Mouse (Mus musculus): ENCODE results near the gene Duoxa1.
A peak's percentile ranks its signal among the peaks of the same experiment; 100 is the strongest.
"Not testable (repeated sequence)": the region's sequence is repeated elsewhere in the genome, so short reads cannot be mapped to it uniquely, and the experiment has no call there.

The Duoxa1 gene

DNA sequence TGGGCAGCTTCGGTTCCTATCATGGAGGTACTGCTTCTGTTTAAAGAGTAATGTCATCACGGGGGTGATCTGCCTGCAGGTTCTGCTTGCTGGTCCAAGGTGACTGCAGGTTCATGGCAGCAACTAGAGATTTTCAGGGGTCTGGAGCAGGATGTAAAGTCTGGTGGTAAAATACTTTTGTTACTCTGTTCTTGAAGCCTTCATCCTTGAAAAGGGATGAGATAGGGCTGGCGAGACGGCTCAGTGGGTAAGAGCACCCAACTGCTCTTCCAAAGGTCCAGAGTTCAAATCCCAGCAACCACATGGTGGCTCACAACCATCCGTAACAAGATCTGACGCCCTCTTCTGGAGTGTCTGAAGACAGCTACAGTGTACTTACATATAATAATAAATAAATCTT, 16.8 kb upstream of the Duoxa1 start:
- not testable (repeated sequence) for DNase-seq

DNA sequence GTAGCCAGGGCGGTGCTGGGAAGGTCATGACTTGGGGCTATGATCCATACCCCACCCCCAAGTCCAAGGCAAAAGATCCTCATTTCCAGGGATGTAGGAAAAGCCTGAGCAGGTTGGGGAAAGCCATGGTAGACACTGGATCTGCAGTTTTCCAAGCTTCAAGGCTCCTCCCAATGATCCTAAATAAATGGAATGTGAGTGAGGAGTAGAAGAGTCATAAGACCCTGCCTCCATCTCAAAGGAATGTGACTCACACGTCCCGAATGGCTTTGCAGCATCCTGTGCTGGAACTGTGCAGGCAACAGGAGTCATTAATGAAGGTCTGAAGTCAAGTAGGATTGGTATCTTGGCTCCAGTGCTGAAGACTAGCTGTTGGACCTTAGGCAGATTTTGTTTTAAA, 14.5 kb upstream of the Duoxa1 start:
- DNase-seq: no peak

DNA sequence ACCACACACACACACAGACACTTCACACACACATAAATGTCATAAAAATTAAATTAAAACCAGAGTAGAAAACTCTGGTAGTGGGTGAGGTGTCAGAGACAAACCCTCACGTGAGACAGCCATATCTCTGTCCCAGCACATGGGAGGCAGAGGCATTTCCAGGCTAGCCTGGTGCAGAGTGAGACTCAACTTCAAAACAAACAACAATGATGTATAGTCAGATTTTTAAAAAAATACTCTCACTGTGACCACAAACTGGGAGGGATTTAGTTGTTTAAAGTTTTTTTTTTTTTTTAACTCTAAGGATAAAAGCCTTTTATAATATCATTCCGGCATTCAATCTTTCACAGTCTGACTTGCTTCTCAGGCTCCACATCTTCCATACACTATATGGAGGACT, 11.8 kb upstream of the Duoxa1 start:
- no peak for DNase-seq

DNA sequence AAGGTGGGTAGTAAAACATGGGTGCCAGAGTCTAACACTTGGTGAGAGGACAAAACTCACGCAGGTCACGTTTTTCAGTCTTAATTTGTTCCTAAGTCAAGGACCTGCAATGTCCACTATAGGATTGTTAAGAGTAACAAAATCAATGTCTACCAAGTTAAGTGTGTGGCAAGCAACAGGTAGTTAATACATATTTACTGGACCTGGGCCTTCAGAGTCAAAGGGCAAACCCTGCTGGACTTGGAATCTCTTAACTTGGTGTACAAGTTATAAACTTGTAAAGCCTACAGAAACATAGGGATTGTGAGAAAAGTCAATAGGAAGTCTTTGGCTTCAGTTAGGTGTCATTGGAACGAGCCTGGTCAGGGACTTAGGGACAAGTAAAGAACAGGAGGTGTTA, 11.1 kb upstream of the Duoxa1 start:
- no peak for DNase-seq

DNA sequence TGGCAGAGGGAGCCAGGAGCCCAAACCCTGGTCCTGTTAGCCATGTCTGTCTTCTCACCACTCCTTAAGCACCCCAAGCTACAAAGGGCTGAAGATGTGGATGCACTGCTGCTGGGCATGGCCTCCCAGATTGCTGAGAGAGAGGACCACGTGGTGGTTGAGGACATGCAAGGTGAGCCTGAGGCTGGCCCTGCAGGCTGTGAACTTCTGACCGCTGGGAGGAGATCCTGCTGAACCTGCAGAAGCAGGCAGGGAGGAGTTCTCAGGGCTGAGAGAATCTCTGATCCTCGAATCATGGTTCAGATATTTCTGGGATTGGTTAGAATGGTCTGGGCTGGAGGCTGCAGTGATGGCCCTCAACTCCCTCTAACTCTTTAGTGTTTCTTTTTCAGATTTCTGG, 10.4 kb upstream of the Duoxa1 start:
- DNase-seq: no peak

DNA sequence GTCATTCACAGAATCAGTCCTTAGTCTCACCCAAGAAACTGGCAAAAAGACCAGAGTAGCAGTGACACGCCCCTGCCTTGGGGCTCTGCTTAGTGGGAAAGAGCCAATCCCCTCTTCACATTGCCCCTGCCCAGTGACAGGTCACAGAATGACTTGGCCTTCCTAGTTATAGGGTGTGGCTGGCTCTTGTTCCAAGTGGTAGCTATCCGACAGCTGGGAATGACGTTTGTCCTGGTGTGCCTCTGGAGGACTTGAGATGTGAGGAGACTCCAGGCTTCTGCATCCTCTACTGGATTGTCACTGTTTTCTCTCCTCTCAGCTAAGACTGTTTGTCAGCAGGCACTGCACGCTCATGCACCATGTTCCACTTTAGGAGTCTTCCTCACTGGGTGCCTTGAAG, 3.9 kb upstream of the Duoxa1 start:
- no peak for DNase-seq

DNA sequence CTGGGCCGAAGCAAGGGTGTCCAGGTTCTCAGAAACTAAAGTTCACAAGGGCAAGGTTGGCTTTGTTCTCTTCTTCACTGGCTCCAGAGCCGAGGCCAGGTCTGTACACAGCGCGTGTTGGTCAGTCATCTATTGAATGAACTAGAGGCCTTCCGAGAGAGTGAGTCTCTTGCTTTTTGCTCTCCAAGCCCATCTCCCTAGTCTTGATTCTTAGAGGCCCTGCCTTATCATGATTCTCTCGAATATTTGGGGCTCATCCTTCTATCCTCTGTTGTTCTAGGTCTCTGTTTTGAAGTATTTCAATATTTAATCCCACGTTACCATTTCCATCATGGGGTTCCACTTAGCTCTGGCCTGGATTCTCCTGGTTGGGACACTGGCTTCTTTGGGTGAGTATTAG, 1.8 kb upstream of the Duoxa1 start, which contains the start of gene Duox1:
Duox1 (plus strand) TSS at position 301 of the 400 bp plus-strand sequence.
- DNase-seq: no peak

DNA sequence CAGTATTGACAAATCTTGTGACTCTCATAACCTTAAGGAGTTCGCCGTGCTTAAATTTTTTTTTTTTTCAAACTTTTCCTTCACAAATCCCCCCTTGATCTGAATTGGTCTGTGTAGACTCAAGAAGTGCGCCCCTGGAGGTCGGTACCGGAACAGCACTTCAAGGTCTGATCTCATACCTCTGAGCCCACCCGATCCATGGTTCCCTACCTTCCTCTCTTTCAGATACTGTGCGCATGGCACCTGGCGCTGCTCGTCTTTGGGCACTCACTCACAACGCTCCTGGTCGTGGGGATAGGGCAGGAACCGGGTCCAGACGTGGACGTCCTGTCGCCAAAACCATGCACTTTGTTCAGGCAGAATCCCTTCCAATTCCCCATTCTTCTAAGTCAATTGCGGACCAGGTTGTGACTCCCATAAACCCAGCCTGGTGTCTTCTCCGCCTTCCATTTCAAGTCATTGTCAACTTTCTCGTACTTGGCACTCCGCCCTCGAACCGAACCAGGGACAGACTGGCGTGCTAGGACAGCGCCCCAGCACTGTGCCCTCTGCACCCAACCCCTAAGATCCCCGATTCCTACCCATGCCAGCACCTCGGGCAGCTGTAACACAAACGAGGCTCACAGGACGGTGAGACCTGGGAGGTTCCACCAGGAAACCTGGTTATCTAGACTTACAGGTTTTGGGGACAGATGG, 660 bp downstream of the Duoxa1 start:
- DNase-seq: peak; percentile 25 to 74

DNA sequence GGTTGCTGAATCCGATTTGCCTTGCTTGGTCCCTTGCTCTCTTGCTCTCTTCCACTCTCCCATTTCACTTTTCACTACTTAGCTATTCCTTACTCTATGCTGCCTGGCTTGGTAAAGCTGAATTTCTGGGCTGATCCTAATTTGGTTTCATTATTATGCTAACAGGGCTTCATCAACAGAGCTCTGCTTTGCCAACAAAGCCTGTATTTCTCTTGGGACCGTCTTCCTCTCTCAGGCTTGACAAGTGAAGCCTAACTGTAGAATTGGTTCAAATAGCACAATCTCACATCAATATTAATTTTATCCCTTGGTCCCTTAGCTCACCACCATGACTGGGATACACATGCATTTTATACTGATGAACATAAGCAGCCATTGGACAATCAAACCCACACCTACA, 2.0 kb downstream of the Duoxa1 start:
- no peak for DNase-seq

DNA sequence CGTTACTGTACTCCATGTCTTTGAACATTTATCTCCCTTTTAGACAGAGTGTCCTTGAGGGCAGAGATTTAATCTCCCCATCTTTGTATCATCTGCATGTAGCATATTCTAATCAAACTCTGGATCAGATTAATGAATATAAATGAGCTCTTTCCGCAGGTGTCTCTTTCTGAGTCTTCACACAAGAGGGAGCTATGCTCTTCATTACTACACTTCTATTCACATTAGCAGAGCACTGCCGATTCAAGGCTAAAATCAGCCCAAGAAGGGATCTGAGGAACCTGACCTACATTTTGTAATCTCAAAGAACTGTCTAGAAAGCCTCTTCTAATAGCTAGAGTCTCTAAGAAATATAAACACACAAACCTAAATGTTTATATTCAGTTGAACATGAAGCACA, 3.9 kb downstream of the Duoxa1 start:
- no peak for DNase-seq

DNA sequence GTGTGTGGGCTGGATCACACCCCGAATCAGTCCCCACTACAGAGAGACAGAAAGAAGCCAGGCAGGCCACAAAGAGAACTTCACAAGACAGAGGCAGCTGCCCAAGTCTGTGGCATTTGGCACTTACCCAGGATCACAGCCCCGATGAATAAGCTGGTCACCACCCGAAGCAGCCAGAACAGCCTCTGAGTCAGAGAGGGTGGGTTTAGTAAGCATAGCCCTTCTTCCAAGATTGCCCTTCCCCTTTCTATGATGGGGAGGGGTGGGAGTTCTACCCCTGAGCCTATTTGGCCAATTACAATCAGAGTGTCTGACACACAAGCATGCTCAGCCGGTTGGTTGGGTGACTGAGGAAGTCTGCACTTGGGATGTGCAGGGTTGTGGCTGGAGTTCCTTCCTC, 7.3 kb downstream of the Duoxa1 start:
- DNase-seq: no peak

DNA sequence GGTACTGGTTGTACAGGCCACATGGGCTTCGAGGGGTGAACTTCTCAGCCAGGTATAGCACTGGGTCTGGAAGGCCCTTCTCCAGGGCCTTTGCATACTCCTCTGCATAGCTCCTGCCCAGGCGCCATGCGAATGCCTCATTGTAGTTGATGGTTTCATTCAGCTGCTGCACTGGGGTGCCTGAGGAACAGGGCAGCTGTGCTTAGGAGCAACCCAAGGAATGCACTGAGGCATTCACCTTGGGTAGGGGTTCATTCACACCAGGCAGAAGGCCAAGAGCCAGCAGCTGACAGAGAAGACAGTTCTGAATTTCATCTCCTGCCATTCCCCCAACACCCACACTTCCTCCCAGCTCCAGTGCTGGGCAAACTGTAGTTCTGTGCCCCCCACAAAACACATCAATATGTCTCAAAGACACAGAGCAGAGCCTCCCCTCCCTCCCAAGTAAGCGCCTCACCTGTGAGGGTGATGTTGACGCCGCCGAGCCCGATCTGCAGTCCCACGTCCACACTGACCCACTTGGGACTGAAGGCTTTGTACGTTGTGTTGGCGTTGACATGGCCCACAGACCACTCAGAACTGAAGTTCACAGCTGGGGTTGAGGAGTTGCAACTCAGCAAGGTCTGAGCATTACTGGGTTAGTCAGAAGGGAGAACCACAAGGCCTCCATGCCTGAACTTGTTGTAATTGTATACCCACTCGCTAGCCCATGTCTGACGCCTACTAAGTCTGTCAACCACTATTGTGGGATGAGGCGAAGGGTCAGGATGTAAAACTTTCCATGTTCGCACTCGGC, 8.2 kb downstream of the Duoxa1 start:
- no peak for DNase-seq

DNA sequence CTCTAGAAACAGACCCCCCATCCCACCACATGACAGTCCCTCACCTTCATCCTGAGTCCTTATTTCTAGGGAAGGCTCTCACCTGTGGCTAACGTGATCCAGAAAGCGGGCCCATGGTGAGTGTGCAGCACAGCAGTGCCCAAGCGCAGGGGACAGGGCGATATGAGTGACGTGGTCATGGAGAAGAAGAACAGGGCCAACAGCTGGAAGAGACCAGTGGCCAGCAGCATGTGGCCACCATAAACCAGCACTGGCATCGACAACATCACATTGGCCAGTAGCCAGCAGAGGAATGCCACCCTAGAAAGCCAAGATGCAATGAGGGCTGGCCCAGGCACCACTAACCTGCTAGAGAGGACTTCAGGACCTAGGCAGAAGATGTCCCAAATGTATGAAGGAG, 9.0 kb downstream of the Duoxa1 start:
- no peak for DNase-seq

DNA sequence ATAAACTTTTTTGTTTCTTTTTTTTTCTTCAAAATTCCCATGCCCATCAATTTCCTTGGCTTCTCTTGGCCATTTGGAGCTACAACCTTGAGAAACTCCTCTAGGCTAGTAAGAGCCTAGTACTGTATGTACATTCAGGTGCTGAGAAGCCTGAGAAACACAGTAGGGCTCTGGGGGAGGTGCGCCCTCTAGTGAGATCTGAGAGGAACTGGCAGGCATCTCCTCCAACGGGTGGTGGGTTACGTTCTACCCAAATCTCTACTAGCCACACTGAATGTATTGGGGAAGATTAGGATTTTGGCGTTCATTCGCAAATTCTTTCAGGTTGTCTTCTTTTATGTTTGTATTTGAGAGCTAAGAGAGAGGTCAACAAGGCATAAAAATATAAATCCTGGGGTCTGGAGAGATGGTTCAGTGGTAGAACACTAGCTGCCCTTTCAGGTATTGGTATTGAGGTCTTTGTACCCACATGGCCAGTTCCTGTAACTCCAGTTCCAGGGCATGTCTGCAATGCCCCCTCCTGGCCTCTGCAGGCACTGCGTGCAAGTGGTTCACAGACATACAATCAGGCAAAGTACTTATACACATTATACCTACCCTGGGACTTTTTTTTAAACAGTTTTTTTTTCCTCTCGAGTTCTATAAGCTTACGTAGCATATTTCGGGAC, 10.8 kb downstream of the Duoxa1 start:
- peak; percentile 25 to 65 for DNase-seq

DNA sequence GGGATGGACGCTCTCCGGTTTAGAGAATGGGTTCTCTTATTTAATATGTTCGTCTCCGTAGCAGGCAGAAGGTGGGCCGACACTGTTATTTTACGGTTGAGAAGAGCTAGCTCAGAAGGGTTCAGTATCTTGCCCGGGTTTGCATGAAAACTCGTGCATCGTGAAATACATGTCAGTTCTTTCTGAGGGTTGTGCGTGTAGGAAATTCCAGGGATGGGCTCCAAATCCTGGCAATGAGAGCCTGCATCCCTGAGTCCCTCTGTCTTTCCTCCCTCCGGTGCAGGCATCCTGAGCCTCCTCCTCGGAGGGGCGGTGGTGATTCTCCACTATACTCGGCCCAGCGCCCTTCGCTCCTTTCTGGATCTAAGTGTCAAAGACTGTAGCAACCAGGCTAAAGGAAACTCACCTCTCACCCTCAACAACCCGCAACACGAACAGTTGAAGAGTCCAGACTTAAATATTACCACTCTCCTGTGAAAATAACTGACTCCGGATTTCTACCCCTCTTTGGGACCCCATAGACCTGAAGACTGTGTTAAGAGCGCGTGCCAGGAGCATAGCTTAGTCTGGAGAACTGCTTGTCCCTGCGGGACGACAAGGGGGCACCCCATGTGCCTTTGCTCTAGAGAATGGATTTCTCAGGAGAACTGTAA, 11.5 kb downstream of the Duoxa1 start:
- no peak for DNase-seq

DNA sequence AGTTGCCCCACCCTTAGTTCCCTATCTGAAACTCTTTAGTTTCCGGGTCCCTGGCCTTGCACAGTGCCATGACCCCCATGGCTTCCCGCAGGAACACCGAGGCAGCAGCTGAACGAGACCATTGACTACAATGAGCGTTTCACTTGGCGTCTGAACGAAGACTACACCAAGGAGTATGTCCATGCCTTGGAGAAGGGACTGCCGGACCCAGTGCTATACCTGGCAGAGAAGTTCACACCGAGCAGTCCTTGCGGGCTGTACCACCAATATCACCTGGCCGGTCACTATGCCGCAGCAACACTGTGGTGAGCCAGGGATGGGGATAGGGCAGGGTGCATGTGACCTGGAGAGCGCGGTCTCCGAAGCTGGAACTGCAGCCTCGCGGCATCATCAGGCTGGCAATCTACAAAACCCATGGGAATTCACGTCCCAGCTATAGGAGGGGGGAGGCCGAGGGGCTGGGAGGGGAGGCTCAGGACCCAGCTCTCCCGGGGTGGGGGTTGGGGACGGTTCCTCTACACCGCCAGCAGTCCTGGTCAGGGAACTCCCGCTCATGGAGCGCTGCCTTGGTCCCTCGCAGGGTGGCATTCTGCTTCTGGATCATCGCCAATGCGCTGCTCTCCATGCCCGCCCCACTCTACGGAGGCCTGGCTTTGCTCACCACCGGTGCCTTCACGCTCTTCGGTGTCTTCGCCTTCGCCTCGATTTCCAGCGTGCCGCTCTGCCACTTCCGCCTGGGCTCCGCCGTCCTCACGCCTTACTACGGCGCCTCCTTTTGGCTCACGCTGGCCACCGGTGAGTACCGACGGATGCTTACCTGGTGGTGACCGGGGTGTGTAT, 12.2 kb downstream of the Duoxa1 start:
- DNase-seq: peak in 1 of 2 experiments; percentile 33

DNA sequence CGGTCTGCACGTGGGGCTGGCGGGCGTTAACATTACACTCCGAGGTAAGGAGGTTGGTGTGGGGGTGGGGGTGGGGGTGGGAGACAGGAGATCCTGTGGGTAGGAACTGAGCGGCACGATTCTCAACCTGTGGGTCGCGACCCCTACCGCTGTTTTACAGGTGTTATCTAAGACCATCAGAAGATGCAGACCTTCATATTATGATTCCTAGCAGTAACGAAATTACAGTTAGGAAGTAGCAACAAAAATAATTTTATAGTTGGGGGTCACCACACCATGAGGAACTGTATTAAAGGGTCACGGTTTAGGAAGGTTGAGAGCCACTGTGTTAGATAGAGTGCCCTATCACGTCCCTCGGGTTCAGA, 12.9 kb downstream of the Duoxa1 start:
- DNase-seq: no peak

DNA sequence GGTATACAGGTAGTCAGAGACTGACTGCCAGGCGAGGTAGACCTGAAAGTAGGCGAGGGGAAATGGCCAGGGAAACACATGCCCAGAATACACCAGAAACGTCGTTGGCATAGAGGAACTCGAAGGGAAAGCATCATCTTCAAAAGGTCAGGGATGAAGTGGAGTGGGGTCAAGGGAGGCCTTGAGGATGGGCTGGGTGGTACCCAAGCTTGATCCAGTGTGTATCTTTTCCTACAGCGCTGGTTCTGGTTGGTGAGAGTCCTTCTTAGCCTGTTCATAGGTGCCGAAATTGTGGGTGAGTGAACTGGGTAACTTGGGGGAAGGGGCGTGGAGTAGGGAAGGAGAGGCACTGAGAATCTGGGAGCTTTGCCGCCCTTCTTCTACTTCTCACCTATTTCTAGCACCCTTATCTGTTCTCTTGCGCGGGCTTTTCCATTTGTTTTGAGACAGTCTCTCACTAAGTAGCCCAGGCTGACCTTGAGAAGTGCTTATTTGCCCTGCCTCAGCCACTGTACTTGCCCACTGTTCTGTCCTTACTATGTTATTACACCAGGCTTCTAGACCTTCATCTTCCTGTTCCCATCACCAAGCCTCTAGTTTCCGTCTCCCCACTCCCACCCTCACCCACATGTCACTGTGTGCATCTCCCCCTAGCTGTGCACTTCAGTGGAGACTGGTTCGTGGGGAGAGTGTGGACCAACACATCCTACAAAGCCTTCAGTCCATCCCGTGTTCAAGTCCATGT, 13.4 kb downstream of the Duoxa1 start:
- no peak for DNase-seq

DNA sequence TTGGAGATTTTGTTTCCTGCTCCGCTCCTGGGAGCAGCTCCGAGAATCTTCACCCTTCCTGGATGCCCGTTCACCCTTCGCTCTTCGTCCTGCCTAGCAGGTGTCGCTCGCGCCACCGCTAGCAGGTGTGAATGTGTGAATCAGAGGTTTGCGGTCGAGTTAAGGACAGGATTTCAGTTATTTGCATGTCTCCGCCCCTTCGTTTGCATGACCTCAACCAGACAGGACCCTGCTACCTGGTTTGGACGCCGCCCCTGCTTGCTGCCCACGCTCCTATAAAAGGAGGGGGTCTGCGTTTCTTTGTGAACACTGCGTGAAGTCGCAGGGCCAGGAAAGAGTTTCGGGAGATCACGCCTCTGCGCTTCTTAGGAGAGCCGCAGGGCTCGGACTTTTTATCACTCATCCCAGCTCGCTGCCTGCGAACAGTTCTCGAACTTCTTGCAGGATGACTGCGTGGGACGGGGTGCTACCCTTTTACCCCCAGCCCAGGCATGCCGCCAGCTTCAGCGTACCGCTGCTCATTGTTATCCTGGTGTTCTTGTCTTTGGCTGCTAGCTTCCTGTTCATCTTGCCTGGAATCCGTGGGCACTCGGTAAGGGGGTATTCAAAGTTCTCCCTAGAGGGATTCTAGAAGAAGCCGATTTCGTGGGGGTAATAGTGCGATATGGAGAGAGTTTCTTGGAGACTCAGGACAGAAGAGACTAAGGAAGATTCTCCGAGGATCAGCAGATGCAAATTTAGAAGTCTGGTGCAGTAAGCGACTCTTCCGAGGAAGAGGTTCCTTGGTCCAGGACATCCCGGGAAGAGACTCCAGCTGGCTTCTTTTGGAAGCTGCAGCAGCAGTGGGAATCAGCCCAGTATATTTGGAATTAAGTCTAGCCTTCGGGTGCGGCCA, 14.7 kb downstream of the Duoxa1 start, which contains the start of gene Duoxa2:
Duoxa2 (plus strand) TSS at position 305 of the 895 bp plus-strand sequence.
- DNase-seq: peak in 1 of 2 experiments; percentile 7

DNA sequence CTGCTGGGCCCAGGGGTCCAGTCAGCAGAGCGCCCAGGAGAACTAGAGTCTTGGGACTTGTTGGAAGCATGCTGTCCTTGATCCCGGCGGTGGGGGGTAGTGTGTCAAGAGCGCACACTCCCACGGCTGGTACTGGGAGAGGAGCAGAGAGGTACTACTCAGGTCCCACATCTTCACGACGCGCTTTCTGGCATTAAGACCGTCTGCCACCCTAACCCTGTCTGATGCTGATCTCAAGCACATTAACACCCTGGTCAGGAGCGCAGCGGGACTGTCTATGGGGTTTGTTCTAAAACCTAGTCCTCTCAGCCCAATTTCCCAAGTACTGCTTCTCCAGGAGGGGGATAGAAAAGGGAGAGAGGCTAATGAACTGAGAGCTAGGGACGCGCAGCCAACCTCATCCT, 15.4 kb downstream of the Duoxa1 start, which contains the start of gene Duox2:
Duox2 (minus strand) TSS at position 354 of the 404 bp plus-strand sequence.
- no peak for DNase-seq
